Mouse (Mus musculus): ENCODE measurements around the gene Kcnb1. TPM values are rescaled to one million over a fixed set of nuclear protein-coding genes. Genes with fewer than 3 reads are reported as not detected.

Kcnb1 gene
- polyA plus RNA-seq, 1 experiment from 2014 or later, result 1.5 TPM

DNA sequence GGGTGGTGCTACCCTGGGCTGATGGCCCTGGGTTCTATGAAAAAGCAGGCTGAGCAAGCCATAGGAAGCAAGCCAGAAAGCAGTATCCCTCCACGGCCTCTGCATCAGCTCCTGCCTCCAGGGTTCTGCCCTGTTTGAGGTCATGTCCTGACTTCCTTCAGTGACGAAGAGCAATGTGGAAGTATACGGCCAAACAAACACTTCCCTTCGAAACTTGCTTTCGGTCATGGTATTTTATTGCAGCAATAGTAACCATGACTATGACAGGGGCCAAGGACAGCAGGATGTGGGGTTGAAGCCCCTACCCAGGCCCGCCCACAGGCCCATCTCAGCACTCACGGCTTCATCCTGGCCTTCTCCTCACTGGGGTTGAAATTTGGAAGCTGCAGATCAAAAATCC is 35.0 kb upstream of the Kcnb1 start:
- Histone ChIP-seq H3K36me3 (ENCODE audit: control insufficient read depth, insufficient read depth, low read length) (no peaks in the 10 kb centered on the region; the same call in 1 of the 2 replicates), H3K4me3 (ENCODE audit: low read length) (no peak overlapping the region), H3K4me1 (ENCODE audit: control insufficient read depth, insufficient read depth, low read length) (no peaks in the 10 kb centered on the region), H3K27ac (ENCODE audit: low read depth, low read length) (no peak overlapping the region), H3K9me3 (ENCODE audit: control insufficient read depth, low read length) (no peaks in the 10 kb centered on the region), H3K27me3 (ENCODE audit: control insufficient read depth, insufficient read depth, low read length) (no peaks in the 10 kb centered on the region), H3K4me2 (replicated peaks; ENCODE audit: low read depth, low read length) (no peak overlapping the region), H3K9ac (ENCODE audit: low read depth, low read length) (no peak overlapping the region)
- ATAC-seq (ENCODE audit: low FRiP score, low TSS enrichment), result no peak
- WGBS, result 75% methylated on average over 7 of the region's 7 CpGs

DNA sequence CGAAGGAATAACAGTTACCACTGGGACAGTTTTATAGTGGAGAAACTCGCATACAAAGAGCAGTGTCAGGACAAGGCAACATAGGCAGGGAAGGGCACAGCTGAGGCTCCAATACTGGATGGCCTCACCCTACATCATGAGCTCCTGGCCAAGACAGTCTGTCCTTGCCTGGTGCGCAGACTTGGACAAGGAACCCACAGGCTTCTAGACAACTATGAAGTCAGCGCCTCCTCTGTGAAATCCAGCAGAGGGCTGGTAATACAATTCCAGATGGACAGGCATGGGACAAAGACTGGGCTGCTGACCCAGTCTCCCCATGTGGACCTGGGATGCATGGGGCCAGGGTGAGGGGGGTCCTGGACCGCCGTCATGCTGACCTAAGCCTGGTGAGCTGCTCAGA is 34.2 kb upstream of the Kcnb1 start:
- no peak overlapping the region for H3K9ac ChIP-seq (ENCODE audit: low read depth, low read length)
- H3K4me3 ChIP-seq (ENCODE audit: low read length), result no peak overlapping the region
- H3K27me3 ChIP-seq (ENCODE audit: control insufficient read depth, insufficient read depth, low read length), result no peaks in the 10 kb centered on the region
- H3K4me1 ChIP-seq (ENCODE audit: control insufficient read depth, insufficient read depth, low read length), result no peaks in the 10 kb centered on the region
- no peak overlapping the region for H3K4me2 ChIP-seq (replicated peaks; ENCODE audit: low read depth, low read length)
- WGBS, result 90% methylated on average over 6 of the region's 6 CpGs
- no peak for ATAC-seq (ENCODE audit: low FRiP score, low TSS enrichment)
- no peak overlapping the region for H3K27ac ChIP-seq (ENCODE audit: low read depth, low read length)
- no peaks in the 10 kb centered on the region; the same call in 1 of the 2 replicates for H3K36me3 ChIP-seq (ENCODE audit: control insufficient read depth, insufficient read depth, low read length)
- no peaks in the 10 kb centered on the region for H3K9me3 ChIP-seq (ENCODE audit: control insufficient read depth, low read length)

DNA sequence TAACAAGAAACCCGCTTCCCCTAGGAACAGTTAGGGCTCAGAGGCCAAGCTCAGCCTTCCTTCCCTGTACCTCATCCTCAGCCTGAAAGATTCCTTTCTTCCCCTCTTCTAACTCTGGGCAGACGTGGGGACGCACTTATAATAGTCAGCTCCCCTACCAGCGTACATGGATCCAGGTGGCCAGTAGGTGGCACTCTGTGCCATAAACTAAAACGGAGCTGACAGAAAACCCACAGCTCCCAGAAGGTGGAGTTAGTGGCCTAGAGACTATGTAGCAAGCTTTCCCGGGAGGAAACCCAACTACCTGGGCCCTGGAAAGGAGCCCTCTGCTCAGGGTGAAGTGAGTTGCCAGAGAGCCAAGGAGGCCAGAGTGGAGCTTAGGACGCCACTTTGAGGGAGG is 32.2 kb upstream of the Kcnb1 start:
- Histone ChIP-seq H3K36me3 (ENCODE audit: control insufficient read depth, insufficient read depth, low read length) (no peaks in the 10 kb centered on the region; the same call in 1 of the 2 replicates), H3K4me1 (ENCODE audit: control insufficient read depth, insufficient read depth, low read length) (no peaks in the 10 kb centered on the region)
- 0 out of 2 replicates have a peak, but pooled peaks have one; percentile 36 for ATAC-seq (ENCODE audit: low FRiP score, low TSS enrichment)

DNA sequence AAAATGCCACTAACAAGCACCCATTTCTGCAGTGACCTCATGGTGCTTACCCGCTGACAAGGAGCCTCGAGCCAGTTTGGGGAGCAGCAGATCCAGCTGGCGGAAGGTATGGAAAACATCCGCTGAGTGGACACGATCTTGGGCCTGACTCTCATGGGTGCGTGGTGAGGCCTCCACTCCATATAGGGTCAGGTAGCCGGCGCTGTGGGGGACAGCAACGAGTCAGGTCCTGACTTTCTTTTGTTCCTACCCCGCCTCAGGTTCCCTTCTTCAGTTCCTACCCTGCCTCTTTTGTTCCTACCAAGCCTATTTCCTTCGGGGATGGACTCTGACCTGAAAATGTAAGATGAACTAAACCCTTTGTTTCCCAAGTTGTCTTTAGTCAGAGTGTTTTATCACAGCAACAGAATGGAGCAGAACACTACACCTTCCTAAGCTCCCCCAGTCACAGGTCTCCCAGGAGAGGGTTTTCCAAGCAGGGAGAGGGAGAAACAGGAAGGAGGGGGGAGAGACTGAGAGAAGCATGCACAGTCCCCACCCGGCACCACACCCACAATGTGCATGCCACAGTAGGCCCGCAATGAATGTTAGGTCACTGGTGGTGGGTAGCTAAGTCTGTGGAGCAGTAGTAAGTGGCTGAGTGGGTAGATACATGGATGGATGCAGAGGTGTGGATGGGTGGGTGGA is 31.3 kb upstream of the Kcnb1 start:
- Histone ChIP-seq H3K27ac (ENCODE audit: low read depth, low read length) (no peak overlapping the region), H3K36me3 (ENCODE audit: control insufficient read depth, insufficient read depth, low read length) (no peaks in the 10 kb centered on the region; the same call in 1 of the 2 replicates), H3K4me1 (ENCODE audit: control insufficient read depth, insufficient read depth, low read length) (no peaks in the 10 kb centered on the region), H3K27me3 (ENCODE audit: control insufficient read depth, insufficient read depth, low read length) (no peaks in the 10 kb centered on the region), H3K4me3 (ENCODE audit: low read length) (no peak overlapping the region), H3K9me3 (ENCODE audit: control insufficient read depth, low read length) (no peaks in the 10 kb centered on the region), H3K9ac (ENCODE audit: low read depth, low read length) (no peak overlapping the region), H3K4me2 (replicated peaks; ENCODE audit: low read depth, low read length) (no peak overlapping the region)
- no peak for ATAC-seq (ENCODE audit: low FRiP score, low TSS enrichment)
- WGBS, result 85% methylated on average over 13 of the region's 13 CpGs

More for the DNA sequence above, 32.2 kb upstream of the Kcnb1 start:
- H3K9me3 ChIP-seq (ENCODE audit: control insufficient read depth, low read length), result no peaks in the 10 kb centered on the region
- H3K4me2 ChIP-seq (replicated peaks; ENCODE audit: low read depth, low read length), result no peak overlapping the region
- no peak overlapping the region for H3K9ac ChIP-seq (ENCODE audit: low read depth, low read length)
- no peaks in the 10 kb centered on the region for H3K27me3 ChIP-seq (ENCODE audit: control insufficient read depth, insufficient read depth, low read length)
- H3K4me3 ChIP-seq (ENCODE audit: low read length), result no peak overlapping the region
- 27% methylated on average over 7 of the region's 7 CpGs for WGBS
- H3K27ac ChIP-seq (ENCODE audit: low read depth, low read length), result no peak overlapping the region

DNA sequence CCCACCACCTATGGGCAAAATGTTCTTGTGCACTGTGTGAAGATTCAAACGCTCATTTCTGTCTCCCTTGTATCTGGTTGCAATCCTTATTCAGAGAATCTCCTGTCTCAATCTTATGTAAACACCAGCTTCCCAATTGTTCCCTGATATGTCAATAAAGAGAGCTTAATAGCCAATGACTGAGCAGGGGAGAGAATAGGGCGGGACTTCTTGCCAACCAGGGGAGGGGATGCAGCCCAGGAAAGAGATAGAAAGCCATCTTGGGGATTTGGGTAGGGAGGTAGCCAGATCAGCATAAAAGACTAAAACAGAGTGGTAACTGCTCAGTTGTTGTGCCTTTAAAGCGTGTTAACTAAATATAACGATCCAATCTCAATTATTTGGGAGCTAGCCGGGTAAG is 30.8 kb upstream of the Kcnb1 start:
- no peak overlapping the region for H3K4me2 ChIP-seq (replicated peaks; ENCODE audit: low read depth, low read length)

DNA sequence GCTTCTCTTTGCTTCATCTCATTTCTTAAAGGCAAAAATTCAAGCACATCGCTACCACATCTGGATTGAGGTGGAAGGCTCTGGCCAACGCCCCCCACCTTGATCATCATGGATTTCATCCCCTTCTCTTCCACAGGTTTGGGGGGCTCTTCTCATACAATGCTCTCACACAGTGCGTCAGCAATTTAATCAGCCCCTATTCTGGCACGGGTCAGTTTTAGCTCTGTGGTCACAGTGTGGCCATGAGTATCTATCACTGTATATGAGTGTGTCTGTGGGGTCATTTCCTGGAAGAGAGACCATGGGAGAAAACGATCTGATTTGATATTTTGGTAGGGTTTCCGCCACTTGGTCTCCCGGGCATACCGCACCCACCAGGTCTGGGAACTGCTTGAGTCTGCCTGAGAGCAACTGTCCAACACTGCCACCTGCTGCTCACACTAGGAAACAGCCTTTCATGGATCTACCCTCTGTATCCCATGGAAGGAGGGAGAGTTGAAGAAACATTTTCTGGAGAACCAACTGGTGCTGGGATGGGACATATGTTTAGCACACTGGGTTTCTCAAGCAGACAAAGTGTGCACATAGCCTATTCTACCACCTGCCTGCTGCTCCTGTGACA is 29.3 kb upstream of the Kcnb1 start:
- WGBS, result 43% methylated on average over 8 of the region's 8 CpGs
- no peaks in the 10 kb centered on the region; the same call in 1 of the 2 replicates for H3K36me3 ChIP-seq (ENCODE audit: control insufficient read depth, insufficient read depth, low read length)
- no peak overlapping the region for H3K4me3 ChIP-seq (ENCODE audit: low read length)
- no peaks in the 10 kb centered on the region for H3K27me3 ChIP-seq (ENCODE audit: control insufficient read depth, insufficient read depth, low read length)
- H3K9me3 ChIP-seq (ENCODE audit: control insufficient read depth, low read length), result no peaks in the 10 kb centered on the region
- no peak overlapping the region for H3K27ac ChIP-seq (ENCODE audit: low read depth, low read length)
- ATAC-seq (ENCODE audit: low FRiP score, low TSS enrichment), result peak; percentile 69; the same call in 1 of the 2 replicates
- H3K4me2 ChIP-seq (replicated peaks; ENCODE audit: low read depth, low read length), result no peak overlapping the region
- H3K9ac ChIP-seq (ENCODE audit: low read depth, low read length), result peak overlapping the region; percentile 23; the same call in 1 of the 2 replicates
- H3K4me1 ChIP-seq (ENCODE audit: control insufficient read depth, insufficient read depth, low read length), result no peaks in the 10 kb centered on the region

More for the DNA sequence above, 30.8 kb upstream of the Kcnb1 start:
- Histone ChIP-seq H3K9ac (ENCODE audit: low read depth, low read length) (no peak overlapping the region), H3K36me3 (ENCODE audit: control insufficient read depth, insufficient read depth, low read length) (no peaks in the 10 kb centered on the region; the same call in 1 of the 2 replicates), H3K27me3 (ENCODE audit: control insufficient read depth, insufficient read depth, low read length) (no peaks in the 10 kb centered on the region), H3K27ac (ENCODE audit: low read depth, low read length) (no peak overlapping the region), H3K4me3 (ENCODE audit: low read length) (no peak overlapping the region), H3K4me1 (ENCODE audit: control insufficient read depth, insufficient read depth, low read length) (no peaks in the 10 kb centered on the region), H3K9me3 (ENCODE audit: control insufficient read depth, low read length) (no peaks in the 10 kb centered on the region)
- no peak for ATAC-seq (ENCODE audit: low FRiP score, low TSS enrichment)
- WGBS, result 93% methylated on average over 5 of the region's 5 CpGs

DNA sequence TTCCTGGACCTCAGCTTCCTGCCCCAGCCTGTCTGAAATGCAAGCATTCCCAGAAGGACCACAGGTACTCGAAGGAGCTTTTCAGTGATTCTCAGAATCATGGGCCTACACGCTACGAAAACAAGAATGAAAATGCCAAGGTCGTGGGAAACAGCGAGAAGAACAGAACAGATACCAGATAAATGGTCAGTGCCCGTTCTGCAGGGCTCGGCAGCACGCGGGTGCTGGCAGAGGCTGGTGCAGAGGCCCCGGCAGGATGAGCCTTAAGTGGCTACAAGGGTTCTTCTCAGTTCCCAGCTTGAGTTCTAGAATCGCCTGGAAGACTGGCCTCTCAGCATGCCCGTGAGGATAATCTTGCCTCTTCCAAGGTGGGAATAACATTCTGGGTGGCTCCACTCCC is 23.7 kb upstream of the Kcnb1 start:
- H3K36me3 ChIP-seq (ENCODE audit: control insufficient read depth, insufficient read depth, low read length), result no peaks in the 10 kb centered on the region; the same call in 1 of the 2 replicates
- H3K9ac ChIP-seq (ENCODE audit: low read depth, low read length), result no peak overlapping the region
- 98% methylated on average over 12 of the region's 12 CpGs for WGBS
- no peaks in the 10 kb centered on the region for H3K9me3 ChIP-seq (ENCODE audit: control insufficient read depth, low read length)
- no peak overlapping the region for H3K27ac ChIP-seq (ENCODE audit: low read depth, low read length)
- H3K4me3 ChIP-seq (ENCODE audit: low read length), result no peak overlapping the region
- no peaks in the 10 kb centered on the region; the same call in 1 of the 2 replicates for H3K4me1 ChIP-seq (ENCODE audit: control insufficient read depth, insufficient read depth, low read length)
- no peak for ATAC-seq (ENCODE audit: low FRiP score, low TSS enrichment)
- no peak overlapping the region for H3K4me2 ChIP-seq (replicated peaks; ENCODE audit: low read depth, low read length)
- H3K27me3 ChIP-seq (ENCODE audit: control insufficient read depth, insufficient read depth, low read length), result no peaks in the 10 kb centered on the region

DNA sequence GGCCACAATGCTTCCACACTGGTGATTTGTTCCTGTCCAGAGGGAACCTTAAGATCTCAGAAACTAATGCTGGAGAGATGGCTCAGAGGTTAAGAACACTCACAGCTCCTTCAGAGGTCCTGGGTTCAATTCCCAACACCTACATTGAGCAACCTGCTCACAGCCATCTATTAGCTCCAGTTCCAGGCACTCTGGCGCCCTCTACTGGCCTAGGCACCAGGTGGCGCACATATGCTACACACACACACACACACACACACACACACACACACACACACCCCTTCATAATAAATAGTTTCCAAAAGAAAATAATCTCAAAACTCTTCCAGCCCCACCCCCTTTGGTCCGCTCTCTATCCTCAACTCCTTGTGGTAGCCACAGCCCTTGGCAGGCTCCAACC is 23.1 kb upstream of the Kcnb1 start:
- H3K36me3 ChIP-seq (ENCODE audit: control insufficient read depth, insufficient read depth, low read length), result no peaks in the 10 kb centered on the region; the same call in 1 of the 2 replicates
- H3K9ac ChIP-seq (ENCODE audit: low read depth, low read length), result no peak overlapping the region
- no peaks in the 10 kb centered on the region for H3K27me3 ChIP-seq (ENCODE audit: control insufficient read depth, insufficient read depth, low read length)
- H3K4me3 ChIP-seq (ENCODE audit: low read length), result no peak overlapping the region
- WGBS, result 79% methylated on average over 3 of the region's 3 CpGs
- H3K4me2 ChIP-seq (replicated peaks; ENCODE audit: low read depth, low read length), result no peak overlapping the region
- no peaks in the 10 kb centered on the region for H3K9me3 ChIP-seq (ENCODE audit: control insufficient read depth, low read length)
- no peak overlapping the region for H3K27ac ChIP-seq (ENCODE audit: low read depth, low read length)
- ATAC-seq (ENCODE audit: low FRiP score, low TSS enrichment), result no peak
- no peaks in the 10 kb centered on the region; the same call in 1 of the 2 replicates for H3K4me1 ChIP-seq (ENCODE audit: control insufficient read depth, insufficient read depth, low read length)

DNA sequence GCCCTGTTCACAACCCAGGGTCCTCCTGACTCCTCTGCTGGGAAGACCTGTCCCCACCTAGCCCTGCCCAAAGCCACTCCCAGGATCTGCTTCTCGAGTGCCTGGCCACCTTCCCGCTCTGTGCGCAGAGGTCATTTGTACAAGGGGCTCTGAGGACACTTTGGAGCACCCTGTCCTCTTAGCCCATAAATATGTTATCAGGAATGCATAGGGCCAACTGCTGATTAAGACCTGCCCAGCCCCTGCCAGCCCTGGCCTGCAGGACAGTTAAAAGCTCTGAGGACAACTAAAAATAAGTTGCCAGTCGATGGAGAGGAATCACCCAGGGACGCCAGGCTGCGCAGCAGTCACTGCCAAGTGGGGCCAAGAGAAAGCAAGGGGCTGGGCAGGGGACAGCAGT is 22.6 kb upstream of the Kcnb1 start:
- no peaks in the 10 kb centered on the region; the same call in 1 of the 2 replicates for H3K36me3 ChIP-seq (ENCODE audit: control insufficient read depth, insufficient read depth, low read length)
- over 99% methylated on average over 6 of the region's 6 CpGs for WGBS
- ATAC-seq (ENCODE audit: low FRiP score, low TSS enrichment), result no peak
- H3K4me3 ChIP-seq (ENCODE audit: low read length), result no peak overlapping the region
- no peak overlapping the region for H3K27ac ChIP-seq (ENCODE audit: low read depth, low read length)
- no peaks in the 10 kb centered on the region for H3K9me3 ChIP-seq (ENCODE audit: control insufficient read depth, low read length)
- H3K4me2 ChIP-seq (replicated peaks; ENCODE audit: low read depth, low read length), result no peak overlapping the region
- H3K9ac ChIP-seq (ENCODE audit: low read depth, low read length), result no peak overlapping the region
- no peaks in the 10 kb centered on the region; the same call in 1 of the 2 replicates for H3K4me1 ChIP-seq (ENCODE audit: control insufficient read depth, insufficient read depth, low read length)
- H3K27me3 ChIP-seq (ENCODE audit: control insufficient read depth, insufficient read depth, low read length), result no peaks in the 10 kb centered on the region

All from kidney, embryonic 14.5 days (tissue).